Mouse (Mus musculus) G1E-ER4 (cell line): Measurements from ENCODE around the gene Wdr35. TPM values are rescaled to one million over a fixed set of nuclear protein-coding genes. Genes with fewer than 3 reads are reported as not detected.

Source experiments
- GATA1 ChIP-seq: IDR thresholded peaks from one replicate; pipeline ENCODE4 v1.8.0; 2012; ENCODE audit warnings: low read length, inconsistent platforms
- polyA plus RNA-seq: library from polyadenylated mRNA; stranded (reverse); fragments of >175 nt; gene quantifications from 2 replicates; pipeline ENCODE4 v1.2.3, GENCODE M21; 2012

Wdr35 gene
- polyA plus RNA-seq, 1 experiment, result not detected

GRCm38 (mm10) chr12:9031166-9031565 is 57.5 kb downstream of the Wdr35 start:
- no peak for TF ChIP-seq GATA1

GRCm38 (mm10) chr12:9033140-9033539 is 59.4 kb downstream of the Wdr35 start:
- TF ChIP-seq GATA1, result no peak

GRCm38 (mm10) chr12:9036409-9036808 is 62.7 kb downstream of the Wdr35 start:
- TF ChIP-seq GATA1, result no peak

GRCm38 (mm10) chr12:9040177-9040576 is 66.5 kb downstream of the Wdr35 start:
- TF ChIP-seq GATA1, result no peak

- TF ChIP-seq GATA1, result no peak
These were observed 67.0 kb downstream of the Wdr35 start for GRCm38 (mm10) chr12:9040686-9041085.

- TF ChIP-seq GATA1, result no peak
These were observed 68.6 kb downstream of the Wdr35 start for GRCm38 (mm10) chr12:9042316-9042715.

- no peak for TF ChIP-seq GATA1
These were observed 69.1 kb downstream of the Wdr35 start for GRCm38 (mm10) chr12:9042759-9043158.

- TF ChIP-seq GATA1, result no peak
These were observed 71.0 kb downstream of the Wdr35 start for GRCm38 (mm10) chr12:9044666-9045065.

GRCm38 (mm10) chr12:9046674-9047073 is 73.0 kb downstream of the Wdr35 start:
- no peak for TF ChIP-seq GATA1

- TF ChIP-seq GATA1, result no peak
These were observed 74.4 kb downstream of the Wdr35 start for GRCm38 (mm10) chr12:9048090-9048489.

GRCm38 (mm10) chr12:9050824-9051223 is 77.1 kb downstream of the Wdr35 start:
- TF ChIP-seq GATA1, result no peak

GRCm38 (mm10) chr12:9052075-9052829 is 78.6 kb downstream of the Wdr35 start:
- TF ChIP-seq GATA1, result no peak

- no peak for TF ChIP-seq GATA1
These were observed 79.7 kb downstream of the Wdr35 start for GRCm38 (mm10) chr12:9053345-9053744.

GRCm38 (mm10) chr12:9054012-9054411 is 80.3 kb downstream of the Wdr35 start:
- no peak for TF ChIP-seq GATA1

- no peak for TF ChIP-seq GATA1
These were observed 81.6 kb downstream of the Wdr35 start for GRCm38 (mm10) chr12:9055269-9055668.

GRCm38 (mm10) chr12:9059502-9059901 is 85.8 kb downstream of the Wdr35 start:
- no peak for TF ChIP-seq GATA1

GRCm38 (mm10) chr12:9059965-9060364 is 86.3 kb downstream of the Wdr35 start:
- no peak for TF ChIP-seq GATA1
